Mouse (Mus musculus) heart, postnatal 0 days (tissue): ENCODE measurements around the gene Ahcyl2. TPM values are rescaled to one million over a fixed set of nuclear protein-coding genes. Genes with fewer than 3 reads are reported as not detected.
A peak's percentile ranks its signal among the peaks of the same experiment; 100 is the strongest.
"Not testable (repeated sequence)": the region's sequence is repeated elsewhere in the genome, so short reads cannot be mapped to it uniquely, and the experiment has no call there.

Experiments used
- ATAC-seq: fragments of 200-750 bp; cut with Nextera tagmentation; 2 replicates; pipeline ENCODE4 v1.8.0; 2017; ENCODE audit warnings: low read depth, moderate number of reproducible peaks, moderate library complexity; ENCODE audit not compliant: insufficient read depth
- DNase-seq: peaks from one replicate; pipeline ENCODE4 v3.0.0-alpha.2; 2016; ENCODE audit warnings: low spot score
- H3K27ac ChIP-seq: fragments of 300-500 bp; sonication (generic); 2 replicates; pipeline ENCODE4 v1.5.1; 2014; ENCODE audit warnings: low read depth, mild to moderate bottlenecking
- H3K27me3 ChIP-seq: fragments of 300-500 bp; sonication (generic); 2 replicates; pipeline ENCODE4 v1.6.1; 2014; ENCODE audit warnings: low read length, mixed read lengths; ENCODE audit not compliant: control insufficient read depth, insufficient read depth
- H3K36me3 ChIP-seq: fragments of 300-500 bp; sonication (generic); replicated peaks from 2 replicates; pipeline ENCODE4 v1.6.1; 2014; ENCODE audit warnings: low read length, mixed read lengths; ENCODE audit not compliant: control insufficient read depth, insufficient read depth
- H3K4me1 ChIP-seq: fragments of 300-500 bp; sonication (generic); 2 replicates; pipeline ENCODE4 v1.6.1; 2014; ENCODE audit warnings: antibody characterized with exemption; ENCODE audit not compliant: control insufficient read depth, insufficient read depth
- H3K4me2 ChIP-seq: fragments of 300-500 bp; sonication (generic); 2 replicates; pipeline ENCODE4 v1.6.1; 2014; ENCODE audit warnings: low read depth, mild to moderate bottlenecking, low read length, moderate library complexity
- H3K4me3 ChIP-seq: fragments of 300-500 bp; sonication (generic); 2 replicates; pipeline ENCODE4 v1.5.1; 2014; ENCODE audit warnings: low read depth, low read length
- H3K9ac ChIP-seq: fragments of 300-500 bp; sonication (generic); replicated peaks from 2 replicates; pipeline ENCODE4 v1.6.1; 2014; ENCODE audit warnings: low read depth, low read length, mixed read lengths
- H3K9me3 ChIP-seq: fragments of 300-500 bp; sonication (generic); replicated peaks from 2 replicates; pipeline ENCODE4 v1.6.1; 2016; ENCODE audit warnings: low read length; ENCODE audit not compliant: control insufficient read depth
- CTCF ChIP-seq: IDR thresholded peaks from 2 replicates; pipeline ENCODE4 v1.5.1; 2016; ENCODE audit warnings: antibody characterized with exemption, control low read depth, low read depth
- EP300 ChIP-seq: IDR thresholded peaks from 2 replicates; pipeline ENCODE4 v1.6.1; 2016; ENCODE audit warnings: antibody characterized with exemption, low read depth
- WGBS: fragments of 180-500 bp; shearing (Covaris S2); extraction: QIAGEN DNeasy Blood & Tissue Kit; methylation state at CpG from one replicate; pipeline ENCODE4 v1.1.7; 2014; 5-methylcytosine and 5-hydroxymethylcytosine counted together
- polyA plus RNA-seq: library from polyadenylated mRNA; unstranded; fragments of >200 nt; fragmentation: Nextera tagmentation; extraction: Ambion mirVana; gene quantifications from 2 replicates; pipeline ENCODE4 v1.2.1, GENCODE M21; 2015
- total RNA-seq: library from RNA; depleted of rRNA; stranded (reverse); fragments of >200 nt; gene quantifications from 2 replicates; pipeline ENCODE4 v1.2.3, GENCODE M21; 2014; ENCODE audit warnings: low replicate concordance

Gene Ahcyl2
- total and polyA plus RNA-seq, 2 experiments from 2014 or later: 3.4 to 31.6 TPM

- Histone ChIP-seq H3K4me1 (no peaks in the 10 kb centered on the region), H3K4me3 (no peak overlapping the region), H3K9ac (no peak overlapping the region), H3K27me3 (no peaks in the 10 kb centered on the region), H3K36me3 (peaks cover 42% of the 10 kb centered on the region), H3K27ac (no peak overlapping the region), H3K9me3 (peaks cover 6% of the 10 kb centered on the region), H3K4me2 (no peak overlapping the region)
- TF ChIP-seq EP300 (no peak), CTCF (no peak)
- DNase-seq (no peak), ATAC-seq (no peak)
- 69% methylated on average over 11 of the region's 11 CpGs for WGBS
These were observed 14.5 kb upstream of the Ahcyl2 start for GRCm38 (mm10) chr6:29753336-29753735.

DNA sequence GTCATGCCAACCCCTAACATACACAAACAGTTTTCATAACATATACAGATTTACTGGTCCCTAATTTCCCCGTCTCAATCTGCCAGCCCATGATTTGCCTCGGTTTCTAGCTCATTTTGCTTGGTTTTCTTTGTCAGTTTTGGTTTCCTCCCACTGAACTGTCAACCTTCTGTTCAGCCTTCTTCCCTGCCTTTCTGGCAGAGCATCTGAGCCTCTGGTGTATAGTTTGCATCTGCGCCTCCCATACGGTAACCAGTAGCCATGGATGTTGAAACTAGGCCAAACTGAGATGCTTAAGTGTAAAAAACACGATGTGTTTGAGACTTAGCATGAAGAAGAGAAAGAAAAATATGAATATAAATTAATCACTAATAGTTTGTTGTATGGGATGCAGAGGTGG lies 11.8 kb upstream of the Ahcyl2 start:
- Histone ChIP-seq H3K9ac (no peak overlapping the region), H3K9me3 (no peaks in the 10 kb centered on the region), H3K36me3 (peaks cover 59% of the 10 kb centered on the region), H3K4me1 (no peaks in the 10 kb centered on the region), H3K4me3 (no peak overlapping the region), H3K4me2 (no peak overlapping the region), H3K27ac (no peak overlapping the region), H3K27me3 (no peaks in the 10 kb centered on the region)
- DNase-seq: no peak
- 86% methylated on average over 5 of the region's 5 CpGs for WGBS
- TF ChIP-seq EP300 (no peak), CTCF (no peak)
- ATAC-seq: no peak

GRCm38 (mm10) chr6:29756476-29756875 lies 11.3 kb upstream of the Ahcyl2 start:
- Histone ChIP-seq H3K9ac (no peak overlapping the region), H3K9me3 (no peaks in the 10 kb centered on the region), H3K27me3 (no peaks in the 10 kb centered on the region), H3K27ac (no peak overlapping the region), H3K4me2 (no peak overlapping the region), H3K4me1 (no peaks in the 10 kb centered on the region), H3K4me3 (no peak overlapping the region), H3K36me3 (peaks cover 59% of the 10 kb centered on the region)
- ATAC-seq (no peak), DNase-seq (no peak)
- TF ChIP-seq CTCF (no peak), EP300 (no peak)
- 86% methylated on average over 4 of the region's 4 CpGs for WGBS

GRCm38 (mm10) chr6:29758417-29758816 lies 9.4 kb upstream of the Ahcyl2 start:
- Histone ChIP-seq H3K4me3 (no peak overlapping the region), H3K27ac (no peak overlapping the region), H3K27me3 (no peaks in the 10 kb centered on the region), H3K4me2 (no peak overlapping the region), H3K4me1 (no peaks in the 10 kb centered on the region), H3K9me3 (no peaks in the 10 kb centered on the region), H3K9ac (no peak overlapping the region), H3K36me3 (peaks cover 57% of the 10 kb centered on the region)
- TF ChIP-seq CTCF: peak; percentile 90
- no peak for TF ChIP-seq EP300
- ATAC-seq: no peak
- peak; percentile 60 for DNase-seq
- 28% methylated on average over 4 of the region's 4 CpGs for WGBS

DNA sequence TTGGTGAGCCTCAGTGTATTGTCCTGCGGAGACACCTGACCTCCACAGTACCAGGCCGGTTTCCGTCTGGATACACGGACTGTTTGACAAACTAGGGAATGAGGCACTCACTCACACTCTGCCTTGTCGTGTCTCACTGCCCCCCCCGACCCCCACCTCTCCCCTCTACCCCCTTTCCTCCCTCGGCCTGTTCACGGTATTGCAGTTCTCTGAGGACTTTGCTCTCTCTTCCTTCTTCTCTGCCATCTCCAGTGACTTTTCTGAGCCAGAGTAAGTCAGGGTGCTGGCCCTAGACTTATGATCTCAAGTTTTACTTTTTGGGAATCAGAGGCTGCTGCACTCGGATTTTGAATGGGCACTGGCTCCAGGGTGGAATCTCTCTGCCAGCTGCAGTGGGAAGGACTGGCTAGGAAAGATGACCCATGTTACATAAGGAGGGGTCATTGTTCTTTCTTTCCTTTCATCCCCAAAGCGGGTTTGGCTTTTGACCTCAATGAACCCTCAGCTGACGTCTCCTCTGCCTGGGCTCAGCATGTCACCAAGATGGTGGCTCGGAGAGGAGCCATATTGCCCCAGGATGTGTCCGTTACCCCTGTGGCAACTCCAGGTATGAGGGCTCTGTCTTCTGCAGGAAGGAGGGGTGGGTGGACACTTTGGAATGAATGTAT lies 8.7 kb upstream of the Ahcyl2 start:
- H3K4me3 ChIP-seq: no peak overlapping the region
- no peak for ATAC-seq
- H3K4me2 ChIP-seq: no peak overlapping the region
- no peak overlapping the region for H3K27ac ChIP-seq
- no peak for DNase-seq
- H3K36me3 ChIP-seq: peaks cover 52% of the 10 kb centered on the region
- H3K9me3 ChIP-seq: no peaks in the 10 kb centered on the region
- H3K9ac ChIP-seq: no peak overlapping the region
- H3K27me3 ChIP-seq: no peaks in the 10 kb centered on the region
- H3K4me1 ChIP-seq: no peaks in the 10 kb centered on the region
- TF ChIP-seq EP300 (no peak), CTCF (no peak)
- 83% methylated on average over 13 of the region's 13 CpGs for WGBS

DNA sequence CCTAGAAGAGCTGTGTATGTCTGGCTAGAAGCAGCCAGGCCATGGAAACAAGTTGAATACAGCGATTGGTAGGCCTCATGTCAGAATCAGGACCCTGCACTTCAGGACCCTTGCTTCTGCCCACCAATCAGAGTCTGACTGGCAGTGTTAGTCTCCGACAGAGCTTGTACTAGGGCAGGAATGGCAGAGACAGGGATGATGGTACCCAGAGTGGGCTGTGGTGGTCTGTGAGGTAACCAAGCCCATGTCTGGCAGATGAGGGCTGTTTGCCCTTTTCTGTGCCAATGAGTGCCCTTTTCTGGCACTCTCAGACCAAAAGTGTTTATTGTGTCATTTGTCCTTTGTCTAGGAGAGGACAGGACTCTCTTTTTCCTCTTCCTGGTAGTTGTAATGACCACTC lies 7.4 kb upstream of the Ahcyl2 start:
- not testable (repeated sequence) for H3K9ac ChIP-seq, H3K9me3 ChIP-seq, H3K27ac ChIP-seq, H3K27me3 ChIP-seq, DNase-seq, H3K4me2 ChIP-seq, H3K4me3 ChIP-seq, H3K4me1 ChIP-seq, ATAC-seq
- WGBS: 89% methylated on average over 2 of the region's 2 CpGs
- peaks cover 41% of the 10 kb centered on the region for H3K36me3 ChIP-seq
